Mouse (Mus musculus): ENCODE data around the gene 9030612E09Rik.

GRCm38 (mm10) chr10:43152643-43153042 lies 21.9 kb upstream of the 9030612E09Rik start:
- no peak for TF ChIP-seq POLR2A (IDR thresholded peaks at IDR 0.05; ENCODE audit: low read depth, low read length)
- TF ChIP-seq EP300 (IDR thresholded peaks at IDR 0.05; ENCODE audit: low read length) = no peak
- TF ChIP-seq CTCF (conservative IDR thresholded peaks at IDR 0.05 in 1 of 2, IDR thresholded peaks at IDR 0.05 in 1 of 2; ENCODE audit: low read depth in 2 of 2, low read length in 2 of 2) = no peak
- no peak for TF ChIP-seq CHD2 (IDR thresholded peaks at IDR 0.05; ENCODE audit: low read length)
- no peak for TF ChIP-seq RCOR1 (conservative IDR thresholded peaks at IDR 0.05; ENCODE audit: low read depth, low read length)
- TF ChIP-seq BHLHE40 (IDR thresholded peaks at IDR 0.05; ENCODE audit: low read depth, low read length) = no peak
